Mouse (Mus musculus) heart, embryonic 11.5 days (tissue): ENCODE data around the gene Arhgap18. TPM values are rescaled to one million over a fixed set of nuclear protein-coding genes. Genes with fewer than 3 reads are reported as not detected.

Experiments
- ATAC-seq: fragments of 200-750 bp; cut with Nextera tagmentation; replicated peaks from 2 replicates; pipeline ENCODE4 v1.8.0; 2017; ENCODE audit warnings: moderate library complexity; ENCODE audit not compliant: insufficient number of reproducible peaks, low FRiP score, low TSS enrichment
- H3K27ac ChIP-seq: fragments of 300-500 bp; sonication (generic); 2 replicates; pipeline ENCODE4 v1.5.1; 2014; ENCODE audit warnings: mild to moderate bottlenecking, low read depth, low read length
- H3K27me3 ChIP-seq: fragments of 300-500 bp; sonication (generic); 2 replicates; pipeline ENCODE4 v1.6.1; 2014; ENCODE audit warnings: mild to moderate bottlenecking, low read length, mixed read lengths; ENCODE audit not compliant: control insufficient read depth, insufficient read depth
- H3K36me3 ChIP-seq: fragments of 300-500 bp; sonication (generic); 2 replicates; pipeline ENCODE4 v1.6.1; 2014; ENCODE audit warnings: mild to moderate bottlenecking, low read length, moderate library complexity, mixed read lengths; ENCODE audit not compliant: control insufficient read depth, insufficient read depth
- H3K4me1 ChIP-seq: fragments of 300-500 bp; sonication (generic); 2 replicates; pipeline ENCODE4 v1.6.1; 2014; ENCODE audit warnings: low read length; ENCODE audit not compliant: control insufficient read depth, insufficient read depth
- H3K4me2 ChIP-seq: fragments of 300-500 bp; sonication (generic); 2 replicates; pipeline ENCODE4 v1.6.1; 2014; ENCODE audit warnings: mild to moderate bottlenecking, moderate library complexity
- H3K4me3 ChIP-seq: fragments of 300-500 bp; sonication (generic); 2 replicates; pipeline ENCODE4 v1.5.1; 2014; ENCODE audit warnings: low read depth, low read length
- H3K9ac ChIP-seq: fragments of 300-500 bp; sonication (generic); 2 replicates; pipeline ENCODE4 v1.6.1; 2014; ENCODE audit warnings: mild to moderate bottlenecking, low read depth, low read length, moderate library complexity
- H3K9me3 ChIP-seq: fragments of 300-500 bp; sonication (generic); replicated peaks from 2 replicates; pipeline ENCODE4 v1.6.1; 2016; ENCODE audit warnings: low read length; ENCODE audit not compliant: control insufficient read depth
- WGBS: fragments of 180-500 bp; shearing (Covaris S2); extraction: QIAGEN DNeasy Blood & Tissue Kit; methylation state at CpG from one replicate; pipeline ENCODE4 v1.1.7; 2014; ENCODE audit not compliant: insufficient replicate concordance; 5-methylcytosine and 5-hydroxymethylcytosine counted together
- polyA plus RNA-seq: library from polyadenylated mRNA; unstranded; fragments of >200 nt; fragmentation: Nextera tagmentation; extraction: Ambion mirVana; gene quantifications from 2 replicates; pipeline ENCODE4 v1.2.1, GENCODE M21; 2014

The Arhgap18 gene
- polyA plus RNA-seq, 1 experiment from 2014 or later: 25.8 TPM

GRCm38 (mm10) chr10:26889226-26889625 is 136.0 kb downstream of the Arhgap18 start:
- no peak for ATAC-seq
- Histone ChIP-seq H3K36me3 (no peaks in the 10 kb centered on the region), H3K4me3 (no peak overlapping the region), H3K4me2 (no peak overlapping the region), H3K9ac (no peak overlapping the region), H3K9me3 (no peaks in the 10 kb centered on the region), H3K27me3 (no peaks in the 10 kb centered on the region), H3K4me1 (no peaks in the 10 kb centered on the region), H3K27ac (no peak overlapping the region)
- WGBS: 43% methylated on average over 6 of the region's 6 CpGs

GRCm38 (mm10) chr10:26889754-26890153 is 136.5 kb downstream of the Arhgap18 start:
- Histone ChIP-seq H3K36me3 (no peaks in the 10 kb centered on the region), H3K9ac (no peak overlapping the region), H3K27me3 (no peaks in the 10 kb centered on the region), H3K27ac (no peak overlapping the region), H3K9me3 (no peaks in the 10 kb centered on the region), H3K4me1 (no peaks in the 10 kb centered on the region), H3K4me2 (no peak overlapping the region), H3K4me3 (no peak overlapping the region)
- ATAC-seq: no peak
- 71% methylated on average over 2 of the region's 2 CpGs for WGBS

GRCm38 (mm10) chr10:26890269-26890955 is 137.2 kb downstream of the Arhgap18 start:
- 5% methylated on average over 4 of the region's 4 CpGs for WGBS
- Histone ChIP-seq H3K36me3 (no peaks in the 10 kb centered on the region), H3K4me3 (no peak overlapping the region), H3K9ac (no peak overlapping the region), H3K27ac (no peak overlapping the region), H3K27me3 (no peaks in the 10 kb centered on the region), H3K9me3 (no peaks in the 10 kb centered on the region), H3K4me2 (no peak overlapping the region), H3K4me1 (no peaks in the 10 kb centered on the region)
- ATAC-seq: no peak

GRCm38 (mm10) chr10:26893091-26893490 is 139.9 kb downstream of the Arhgap18 start:
- H3K9me3 ChIP-seq: no peaks in the 10 kb centered on the region
- ATAC-seq: no peak
- no peak overlapping the region for H3K9ac ChIP-seq
- no peak overlapping the region for H3K27ac ChIP-seq
- no peaks in the 10 kb centered on the region for H3K4me1 ChIP-seq
- no peak overlapping the region for H3K4me2 ChIP-seq
- no peak overlapping the region for H3K4me3 ChIP-seq
- no peaks in the 10 kb centered on the region for H3K27me3 ChIP-seq
- no peaks in the 10 kb centered on the region for H3K36me3 ChIP-seq
- WGBS: 67% methylated on average over 1 of the region's 1 CpGs

- no peak overlapping the region for H3K27ac ChIP-seq
These were observed 142.5 kb downstream of the Arhgap18 start for GRCm38 (mm10) chr10:26895726-26896125.

GRCm38 (mm10) chr10:26900426-26900825 is 147.2 kb downstream of the Arhgap18 start:
- Histone ChIP-seq H3K4me3 (no peak overlapping the region), H3K27ac (no peak overlapping the region), H3K36me3 (no peaks in the 10 kb centered on the region), H3K9me3 (no peaks in the 10 kb centered on the region), H3K9ac (no peak overlapping the region), H3K4me2 (no peak overlapping the region), H3K27me3 (no peaks in the 10 kb centered on the region), H3K4me1 (no peaks in the 10 kb centered on the region)
- ATAC-seq: no peak
- 77% methylated on average over 1 of the region's 1 CpGs for WGBS

More at GRCm38 (mm10) chr10:26895726-26896125, 142.5 kb downstream of the Arhgap18 start:
- H3K4me2 ChIP-seq: no peak overlapping the region
- no peaks in the 10 kb centered on the region for H3K36me3 ChIP-seq
- 68% methylated on average over 6 of the region's 6 CpGs for WGBS
- no peaks in the 10 kb centered on the region for H3K4me1 ChIP-seq
- ATAC-seq: no peak
- no peaks in the 10 kb centered on the region for H3K27me3 ChIP-seq
- H3K9ac ChIP-seq: no peak overlapping the region
- H3K9me3 ChIP-seq: no peaks in the 10 kb centered on the region
- no peak overlapping the region for H3K4me3 ChIP-seq

GRCm38 (mm10) chr10:26903781-26904180 is 150.6 kb downstream of the Arhgap18 start:
- Histone ChIP-seq H3K9ac (no peak overlapping the region), H3K27ac (no peak overlapping the region), H3K4me3 (no peak overlapping the region), H3K27me3 (no peaks in the 10 kb centered on the region), H3K9me3 (no peaks in the 10 kb centered on the region), H3K4me1 (no peaks in the 10 kb centered on the region), H3K4me2 (no peak overlapping the region), H3K36me3 (no peaks in the 10 kb centered on the region; the same call in 1 of the 2 replicates)
- WGBS: 75% methylated on average over 1 of the region's 1 CpGs
- ATAC-seq: no peak

GRCm38 (mm10) chr10:26911176-26911575 is 158.0 kb downstream of the Arhgap18 start:
- H3K9ac ChIP-seq: no peak overlapping the region
- no peak overlapping the region for H3K27ac ChIP-seq
- no peaks in the 10 kb centered on the region for H3K27me3 ChIP-seq
- no peaks in the 10 kb centered on the region for H3K4me1 ChIP-seq
- H3K9me3 ChIP-seq: no peaks in the 10 kb centered on the region
- H3K36me3 ChIP-seq: no peaks in the 10 kb centered on the region; the same call in 1 of the 2 replicates
- WGBS: 78% methylated on average over 3 of the region's 3 CpGs
- no peak for ATAC-seq
- no peak overlapping the region for H3K4me2 ChIP-seq
- H3K4me3 ChIP-seq: no peak overlapping the region
